Mouse (Mus musculus) heart, postnatal 0 days (tissue): ENCODE measurements around the gene Olfr633.

Experiments used
- CTCF ChIP-seq: IDR thresholded peaks from 2 replicates; pipeline ENCODE4 v1.5.1; 2016; ENCODE audit warnings: antibody characterized with exemption, control low read depth, low read depth
- EP300 ChIP-seq: IDR thresholded peaks from 2 replicates; pipeline ENCODE4 v1.6.1; 2016; ENCODE audit warnings: antibody characterized with exemption, low read depth

- no peak for TF ChIP-seq CTCF
- TF ChIP-seq EP300 = no peak
These were observed at the start of gene Olfr633 for GRCm38 (mm10) chr7:103944137-103944536.
